Mouse (Mus musculus) CH12.LX (cell line): Measurements from ENCODE around the gene Rbfox1.

Source experiments
- BHLHE40 ChIP-seq: IDR thresholded peaks from 2 replicates; pipeline ENCODE4 v1.6.1; 2011; ENCODE audit warnings: mild to moderate bottlenecking, low read depth, low read length, improper control_type of control experiment
- CTCF ChIP-seq, 2 experiments: IDR thresholded peaks in 1 of 2; conservative IDR thresholded peaks in 1 of 2; 2 replicates each; pipeline ENCODE4 v1.5.1; 2011 to 2012; ENCODE audit warnings: low read depth in 2 of 2, low read length in 2 of 2, improper control_type of control experiment in 1 of 2, inconsistent platforms in 1 of 2, mild to moderate bottlenecking in 1 of 2, moderate library complexity in 1 of 2
- EP300 ChIP-seq: IDR thresholded peaks from 2 replicates; pipeline ENCODE4 v1.6.1; 2011; ENCODE audit warnings: low read length, improper control_type of control experiment
- HCFC1 ChIP-seq: IDR thresholded peaks from 2 replicates; pipeline ENCODE4 v1.6.1; 2012; ENCODE audit warnings: low read depth, mild to moderate bottlenecking, inconsistent platforms, low read length, improper control_type of control experiment
- MXI1 ChIP-seq: IDR thresholded peaks from 2 replicates; pipeline ENCODE4 v1.6.1; 2011; ENCODE audit warnings: mild to moderate bottlenecking, low read depth, low read length, improper control_type of control experiment
- NRF1 ChIP-seq: IDR thresholded peaks from 2 replicates; pipeline ENCODE4 v1.6.1; 2014; ENCODE audit warnings: low read depth, mild to moderate bottlenecking, inconsistent platforms, low read length, improper control_type of control experiment, moderate library complexity
- POLR2A ChIP-seq: IDR thresholded peaks from 2 replicates; pipeline ENCODE4 v1.6.1; 2011; ENCODE audit warnings: low read depth, mild to moderate bottlenecking, improper control_type of control experiment, low read length
- POLR2AphosphoS2 ChIP-seq: IDR thresholded peaks from 2 replicates; pipeline ENCODE4 v1.6.1; 2011; ENCODE audit warnings: low read depth, low read length, improper control_type of control experiment
- RCOR1 ChIP-seq: conservative IDR thresholded peaks from 2 replicates; pipeline ENCODE4 v1.6.1; 2012; ENCODE audit warnings: low read depth, mild to moderate bottlenecking, inconsistent platforms, low read length, improper control_type of control experiment
- SMC3 ChIP-seq: IDR thresholded peaks from 2 replicates; pipeline ENCODE4 v1.6.1; 2011; ENCODE audit warnings: low read depth, low read length, improper control_type of control experiment
- TBP ChIP-seq: conservative IDR thresholded peaks from 2 replicates; pipeline ENCODE4 v1.6.1; 2011; ENCODE audit warnings: low read depth, low read length, improper control_type of control experiment
- UBTF ChIP-seq: IDR thresholded peaks from 2 replicates; pipeline ENCODE4 v1.6.1; 2012; ENCODE audit warnings: low read depth, mild to moderate bottlenecking, inconsistent platforms, low read length, improper control_type of control experiment, moderate library complexity
- USF2 ChIP-seq: conservative IDR thresholded peaks from 2 replicates; pipeline ENCODE4 v1.6.1; 2011; ENCODE audit warnings: low read depth, low read length, improper control_type of control experiment

DNA sequence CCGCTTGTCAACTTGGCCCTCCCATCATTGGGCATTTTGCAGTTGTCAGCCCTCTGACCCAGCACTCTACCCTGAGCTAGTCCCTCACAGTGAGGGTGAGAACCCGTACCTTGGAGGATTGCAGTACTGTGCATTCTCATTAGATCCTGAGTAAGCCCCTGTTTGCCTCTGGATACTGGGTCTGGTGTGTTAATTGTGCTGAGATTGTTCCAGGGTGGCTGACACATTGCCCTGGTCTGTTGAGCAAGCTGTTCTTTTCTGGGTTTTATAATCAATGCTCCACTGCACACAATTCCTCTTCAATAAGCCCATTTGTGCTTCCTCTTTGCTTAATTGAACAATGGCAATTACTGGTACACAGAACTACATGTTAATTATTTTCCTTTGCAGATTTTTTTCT is 1489.5 kb downstream of the Rbfox1 start:
- no peak for TF ChIP-seq RCOR1
- TF ChIP-seq POLR2A: no peak
- no peak for TF ChIP-seq HCFC1
- TF ChIP-seq TBP: no peak
- TF ChIP-seq POLR2AphosphoS2: no peak
- no peak for TF ChIP-seq EP300
- TF ChIP-seq CTCF (conservative IDR thresholded peaks at IDR 0.05 in 1 of 2, IDR thresholded peaks at IDR 0.05 in 1 of 2; ENCODE audit: low read depth in 2 of 2, low read length in 2 of 2): no peak
- TF ChIP-seq BHLHE40: no peak
- no peak for TF ChIP-seq SMC3
- TF ChIP-seq UBTF: no peak
- no peak for TF ChIP-seq NRF1
- TF ChIP-seq USF2: no peak
- TF ChIP-seq MXI1: no peak
